Mouse (Mus musculus): ENCODE measurements around the gene Lgals4. TPM values are rescaled to one million over a fixed set of nuclear protein-coding genes. Genes with fewer than 3 reads are reported as not detected.
A peak's percentile ranks its signal among the peaks of the same experiment; 100 is the strongest.
"Not testable (repeated sequence)": the region's sequence is repeated elsewhere in the genome, so short reads cannot be mapped to it uniquely, and the experiment has no call there.

The Lgals4 gene
- polyA plus RNA-seq, 1 experiment from 2014 or later, result 5.6 TPM

GRCm38 (mm10) chr7:28879606-28880005, 46.0 kb downstream of the Lgals4 start:
- H3K27me3 ChIP-seq, result no peaks in the 10 kb centered on the region
- WGBS, result 78% methylated on average over 7 of the region's 7 CpGs
- H3K4me3 ChIP-seq, result no peak overlapping the region
- no peaks in the 10 kb centered on the region for H3K9me3 ChIP-seq
- no peak overlapping the region for H3K27ac ChIP-seq
- no peak overlapping the region for H3K9ac ChIP-seq
- no peak overlapping the region for H3K4me2 ChIP-seq
- no peaks in the 10 kb centered on the region for H3K4me1 ChIP-seq (replicated peaks)
- no peak for ATAC-seq (ENCODE audit: low FRiP score)
- H3K36me3 ChIP-seq, result no peaks in the 10 kb centered on the region

- ATAC-seq (ENCODE audit: low FRiP score), result no peak
- Histone ChIP-seq H3K4me2 (no peak overlapping the region), H3K9me3 (no peaks in the 10 kb centered on the region), H3K4me1 (replicated peaks) (no peaks in the 10 kb centered on the region), H3K9ac (no peak overlapping the region), H3K4me3 (no peak overlapping the region), H3K36me3 (no peaks in the 10 kb centered on the region), H3K27me3 (peaks cover 4% of the 10 kb centered on the region; the same call in 1 of the 2 replicates), H3K27ac (no peak overlapping the region)
- 60% methylated on average over 10 of the region's 10 CpGs for WGBS
These were observed 46.9 kb downstream of the Lgals4 start for GRCm38 (mm10) chr7:28880554-28880953.

- no peak within 1 kb of the TSS for H3K4me2 ChIP-seq
- WGBS, result 36% methylated on average over 13 of the region's 13 CpGs
These were observed 47.5 kb downstream of the Lgals4 start, which contains the start of gene Capn12 for GRCm38 (mm10) chr7:28881199-28881598. Gene Capn12 (plus strand): TSS chr7:28881422.

GRCm38 (mm10) chr7:28883039-28883438, 49.4 kb downstream of the Lgals4 start:
- Histone ChIP-seq H3K9me3 (no peaks in the 10 kb centered on the region), H3K27ac (no peak overlapping the region), H3K4me1 (replicated peaks) (no peaks in the 10 kb centered on the region), H3K36me3 (no peaks in the 10 kb centered on the region), H3K9ac (no peak overlapping the region), H3K4me3 (no peak overlapping the region), H3K27me3 (peaks cover 28% of the 10 kb centered on the region), H3K4me2 (no peak overlapping the region)
- 77% methylated on average over 11 of the region's 11 CpGs for WGBS
- ATAC-seq (ENCODE audit: low FRiP score), result no peak

More at GRCm38 (mm10) chr7:28881199-28881598, 47.5 kb downstream of the Lgals4 start, which contains the start of gene Capn12:
- H3K27me3 ChIP-seq, result peaks cover 9% of the 10 kb centered on the region
- no peaks in the 10 kb centered on the region for H3K4me1 ChIP-seq (replicated peaks)
- H3K36me3 ChIP-seq, result no peaks in the 10 kb centered on the region
- H3K9me3 ChIP-seq, result no peaks in the 10 kb centered on the region
- ATAC-seq (ENCODE audit: low FRiP score), result no peak
- H3K9ac ChIP-seq, result no peak within 1 kb of the TSS
- H3K27ac ChIP-seq, result no peak within 1 kb of the TSS
- H3K4me3 ChIP-seq, result no peak within 1 kb of the TSS

- H3K4me1 ChIP-seq (replicated peaks); H3K9me3 ChIP-seq; H3K4me2 ChIP-seq; H3K27ac ChIP-seq; ATAC-seq (ENCODE audit: low FRiP score); H3K36me3 ChIP-seq; H3K9ac ChIP-seq; H3K4me3 ChIP-seq: not testable (repeated sequence)
- 90% methylated on average over 4 of the region's 4 CpGs for WGBS
- H3K27me3 ChIP-seq, result peaks cover 34% of the 10 kb centered on the region
These were observed 50.0 kb downstream of the Lgals4 start for GRCm38 (mm10) chr7:28883704-28884103.

GRCm38 (mm10) chr7:28886486-28886885, 52.8 kb downstream of the Lgals4 start:
- Histone ChIP-seq H3K27me3 (peaks cover 58% of the 10 kb centered on the region), H3K4me1 (replicated peaks) (peaks cover 10% of the 10 kb centered on the region), H3K4me2 (no peak overlapping the region), H3K27ac (no peak overlapping the region), H3K9ac (no peak overlapping the region), H3K36me3 (peaks cover 9% of the 10 kb centered on the region), H3K4me3 (no peak overlapping the region), H3K9me3 (no peaks in the 10 kb centered on the region)
- WGBS, result 25% methylated on average over 14 of the region's 14 CpGs
- no peak for ATAC-seq (ENCODE audit: low FRiP score)

GRCm38 (mm10) chr7:28888701-28889161, 55.1 kb downstream of the Lgals4 start:
- peaks cover 29% of the 10 kb centered on the region for H3K36me3 ChIP-seq
- peak overlapping the region; percentile 37 for H3K4me3 ChIP-seq
- peak; percentile 58; the same call in 1 of the 2 replicates for ATAC-seq (ENCODE audit: low FRiP score)
- peaks cover 58% of the 10 kb centered on the region for H3K27me3 ChIP-seq
- no peaks in the 10 kb centered on the region for H3K9me3 ChIP-seq
- no peak overlapping the region for H3K27ac ChIP-seq
- 3% methylated on average over 27 of the region's 27 CpGs for WGBS
- H3K9ac ChIP-seq, result peak overlapping the region; percentile 62
- peaks cover 10% of the 10 kb centered on the region for H3K4me1 ChIP-seq (replicated peaks)
- peak overlapping the region; percentile 56 for H3K4me2 ChIP-seq

Other genes starting within 250 kb of the Lgals4 start
- 20.7 and 21.6 TPM in 2 replicates for gene Samd4b, start 235.7 kb upstream of the Lgals4 start, polyA plus RNA-seq (2015; fragmentation: Nextera tagmentation; extraction: Ambion mirVana)
- gene Pak4, start 235.7 kb upstream of the Lgals4 start, polyA plus RNA-seq (2015; fragmentation: Nextera tagmentation; extraction: Ambion mirVana), result 21.5 and 22.1 TPM in 2 replicates
- gene Acp7, start 202.5 kb upstream of the Lgals4 start, polyA plus RNA-seq (2015; fragmentation: Nextera tagmentation; extraction: Ambion mirVana), result not detected in 2 replicates
- 7.0 and 7.4 TPM in 2 replicates for gene Fbxo27, start 141.0 kb upstream of the Lgals4 start, polyA plus RNA-seq (2015; fragmentation: Nextera tagmentation; extraction: Ambion mirVana)
- gene Fbxo17, start 117.0 kb upstream of the Lgals4 start, polyA plus RNA-seq (2015; fragmentation: Nextera tagmentation; extraction: Ambion mirVana), result 3.1 and 3.4 TPM in 2 replicates
- 108 and 114 TPM in 2 replicates for gene Mrps12, start 92.0 kb upstream of the Lgals4 start, polyA plus RNA-seq (2015; fragmentation: Nextera tagmentation; extraction: Ambion mirVana)
- gene Sars2, start 91.9 kb upstream of the Lgals4 start, polyA plus RNA-seq (2015; fragmentation: Nextera tagmentation; extraction: Ambion mirVana), result 20.6 and 22.6 TPM in 2 replicates
- gene Ccer2, start 77.7 kb upstream of the Lgals4 start, polyA plus RNA-seq (2015; fragmentation: Nextera tagmentation; extraction: Ambion mirVana), result 3.1 and 3.6 TPM in 2 replicates
- gene Sirt2, start 67.1 kb upstream of the Lgals4 start, polyA plus RNA-seq (2015; fragmentation: Nextera tagmentation; extraction: Ambion mirVana), result 105 and 111 TPM in 2 replicates
- 58.6 and 59.5 TPM in 2 replicates for gene Nfkbib, start 66.3 kb upstream of the Lgals4 start, polyA plus RNA-seq (2015; fragmentation: Nextera tagmentation; extraction: Ambion mirVana)
- 2.7 and 2.8 TPM in 2 replicates for gene Rinl, start 44.9 kb upstream of the Lgals4 start, polyA plus RNA-seq (2015; fragmentation: Nextera tagmentation; extraction: Ambion mirVana)
- 200 and 202 TPM in 2 replicates for gene Hnrnpl, start 25.3 kb upstream of the Lgals4 start, polyA plus RNA-seq (2015; fragmentation: Nextera tagmentation; extraction: Ambion mirVana)
- gene Ech1, start 8.6 kb upstream of the Lgals4 start, polyA plus RNA-seq (2015; fragmentation: Nextera tagmentation; extraction: Ambion mirVana), result 81.8 and 87.5 TPM in 2 replicates
- 6.4 and 7.4 TPM in 2 replicates for gene Lgals7, start 30.0 kb downstream of the Lgals4 start, polyA plus RNA-seq (2015; fragmentation: Nextera tagmentation; extraction: Ambion mirVana)
- 0.38 and 0.43 TPM in 2 replicates for gene Capn12, start 47.6 kb downstream of the Lgals4 start, polyA plus RNA-seq (2015; fragmentation: Nextera tagmentation; extraction: Ambion mirVana)
- 136 and 138 TPM in 2 replicates for gene Actn4, start 128.5 kb downstream of the Lgals4 start, polyA plus RNA-seq (2015; fragmentation: Nextera tagmentation; extraction: Ambion mirVana)
- 315 and 332 TPM in 2 replicates for gene Eif3k, start 148.0 kb downstream of the Lgals4 start, polyA plus RNA-seq (2015; fragmentation: Nextera tagmentation; extraction: Ambion mirVana)
- 4.1 and 6.4 TPM in 2 replicates for gene Map4k1, start 148.2 kb downstream of the Lgals4 start, polyA plus RNA-seq (2015; fragmentation: Nextera tagmentation; extraction: Ambion mirVana)

Data from hindbrain, embryonic 13.5 days (tissue).